Mouse (Mus musculus) R1 (cell line): ENCODE measurements around the gene Xpo4.

Experiments used
- DNase-seq: peaks from one replicate; pipeline ENCODE4 v3.0.0-alpha.2; 2018; ENCODE audit warnings: low read depth, low spot score

Gene Xpo4

DNA sequence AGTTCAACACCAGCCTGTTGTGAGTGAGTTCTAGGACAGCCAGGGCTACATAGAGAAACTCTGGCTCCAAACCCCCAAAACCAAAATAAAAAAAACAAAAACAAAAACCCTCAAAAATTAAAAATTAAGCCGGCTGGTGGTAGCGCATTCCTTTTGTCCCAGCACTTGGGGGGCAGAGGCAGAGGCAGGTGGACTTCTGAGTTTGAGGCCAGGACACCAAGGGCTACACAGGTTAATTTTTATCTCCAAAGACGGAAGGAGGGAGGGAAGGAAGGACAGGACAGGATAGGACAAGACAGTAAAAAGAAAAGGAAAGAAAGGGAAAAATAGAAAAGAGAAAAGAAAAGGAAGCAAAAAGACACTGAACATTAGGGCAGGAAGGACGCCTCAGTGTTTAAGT is 17.5 kb upstream of the Xpo4 start:
- no peak for DNase-seq

DNA sequence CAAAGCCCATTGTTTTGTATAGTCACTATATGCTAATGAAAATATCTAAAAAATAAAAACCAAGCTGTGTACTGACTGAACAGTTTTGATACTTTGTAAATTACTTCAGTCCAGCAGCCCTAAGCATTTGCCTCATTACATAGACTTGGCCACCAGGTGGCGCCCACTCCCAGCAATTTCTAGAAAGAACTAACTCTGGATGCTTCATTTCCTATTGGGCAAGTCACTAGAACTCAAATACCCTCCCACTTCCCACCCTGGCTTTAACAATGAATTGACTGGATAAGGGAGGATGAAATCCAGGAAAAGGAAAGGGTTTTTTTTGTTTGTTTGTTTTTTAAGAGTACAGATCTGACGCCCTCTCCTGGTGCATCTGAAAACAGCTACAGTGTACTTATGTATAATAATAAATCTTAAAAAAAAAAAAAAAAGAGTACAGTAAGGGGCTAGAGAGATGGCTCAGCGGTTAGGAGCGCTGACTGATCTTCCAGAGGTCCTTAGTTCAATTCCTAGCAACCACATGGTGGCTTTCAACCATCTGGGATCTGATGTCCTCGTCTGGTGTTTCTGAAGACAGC is 14.8 kb upstream of the Xpo4 start:
- DNase-seq: peak; percentile 91

DNA sequence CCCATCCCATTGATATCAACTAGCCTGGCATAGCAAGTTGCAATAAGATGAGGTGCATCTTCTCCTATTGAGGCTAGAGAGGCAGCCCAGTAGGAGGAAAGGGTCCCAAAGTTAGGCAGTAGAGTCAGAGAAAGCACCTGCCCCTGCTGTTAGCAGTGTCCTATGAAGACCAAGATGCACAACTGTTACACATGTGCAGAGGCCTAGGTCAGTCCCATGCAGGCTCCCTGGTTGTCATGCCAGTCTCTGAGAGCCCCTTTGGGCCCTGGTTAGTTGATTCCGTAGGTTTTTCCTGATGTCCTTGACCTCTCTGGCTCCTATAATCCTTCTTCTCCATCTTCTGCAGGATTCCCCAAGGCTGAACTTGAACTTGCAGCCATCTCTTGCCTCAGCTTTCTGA is 14.3 kb upstream of the Xpo4 start:
- no peak for DNase-seq

DNA sequence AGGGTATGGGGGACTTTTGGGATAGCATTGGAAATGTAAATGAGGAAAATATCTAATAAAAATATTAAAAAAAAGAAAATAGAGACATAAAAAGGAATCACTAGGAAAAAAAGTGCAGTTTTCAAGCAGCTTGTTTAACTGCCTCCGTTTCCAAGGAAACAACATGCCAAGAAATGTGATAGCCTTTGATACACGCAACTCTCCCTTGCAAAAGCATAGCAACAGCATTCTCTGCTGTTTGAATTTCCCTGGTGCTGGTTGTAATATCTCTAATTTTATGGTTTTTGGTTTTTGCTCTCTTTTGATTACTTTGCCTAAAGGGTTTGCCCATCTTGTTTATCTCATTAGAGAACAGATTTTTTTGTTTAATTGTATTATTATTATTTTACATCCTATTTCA is 10.3 kb upstream of the Xpo4 start:
- DNase-seq: no peak

DNA sequence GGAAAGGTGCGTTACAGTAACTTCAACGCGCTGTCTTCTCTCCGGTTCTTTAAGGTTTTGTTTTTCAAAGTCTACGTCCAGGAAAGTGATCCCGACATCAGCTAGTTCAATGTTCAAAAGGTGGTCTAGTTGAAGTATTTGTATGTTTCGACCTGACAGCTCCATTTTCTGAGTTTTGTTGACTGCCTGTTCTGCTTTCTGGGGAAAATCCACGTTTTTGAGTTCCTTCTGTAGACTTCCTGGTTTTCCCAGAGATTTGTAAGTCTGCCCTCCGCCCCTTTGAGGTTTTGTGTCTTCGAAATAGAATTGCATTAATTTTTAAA is 359 bp upstream of the Xpo4 start:
- no peak for DNase-seq

DNA sequence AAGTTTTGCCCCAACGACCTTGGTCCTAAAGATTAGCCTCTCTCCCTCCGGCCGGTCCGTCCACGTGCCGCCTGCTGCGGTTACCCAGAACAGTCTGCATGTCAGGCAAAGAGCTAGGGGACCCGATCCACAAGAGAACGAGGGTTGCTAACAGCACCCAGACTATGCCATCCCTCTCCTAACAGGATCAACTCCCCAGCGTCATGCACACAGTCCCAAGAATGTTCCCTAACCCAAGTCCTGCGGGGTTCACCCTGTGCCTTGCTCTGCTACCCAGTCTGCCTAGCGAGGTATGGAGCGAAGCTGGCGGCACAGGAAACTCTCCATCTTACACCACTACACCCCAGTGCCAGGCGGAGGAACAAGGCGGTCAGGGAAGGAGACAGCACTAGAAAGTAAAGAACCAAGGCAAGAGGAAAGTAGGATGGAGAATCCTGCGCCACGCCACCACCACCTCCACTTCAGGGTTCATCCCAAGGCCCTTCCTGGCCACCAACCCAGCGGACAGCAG is 864 bp downstream of the Xpo4 start:
- DNase-seq: peak; percentile 66

DNA sequence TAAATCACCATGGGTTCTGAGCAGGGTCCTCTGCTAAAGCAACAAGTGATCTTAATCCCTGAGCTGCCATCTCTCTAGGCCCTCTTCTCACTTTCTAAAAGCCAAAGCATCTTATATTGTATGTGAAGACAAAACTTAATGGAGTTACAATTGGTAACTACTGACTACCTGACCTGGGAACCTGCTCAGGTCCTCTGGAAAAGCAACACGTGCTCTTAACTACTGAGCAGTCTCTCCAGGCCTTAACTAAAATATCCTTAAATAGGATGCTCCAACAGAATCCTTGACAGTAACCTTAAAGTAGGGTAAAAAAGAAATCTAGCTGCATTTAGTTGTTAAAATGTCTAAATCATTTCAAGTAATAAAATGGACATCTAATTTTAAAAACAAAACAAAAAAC is 1.6 kb downstream of the Xpo4 start:
- no peak for DNase-seq

DNA sequence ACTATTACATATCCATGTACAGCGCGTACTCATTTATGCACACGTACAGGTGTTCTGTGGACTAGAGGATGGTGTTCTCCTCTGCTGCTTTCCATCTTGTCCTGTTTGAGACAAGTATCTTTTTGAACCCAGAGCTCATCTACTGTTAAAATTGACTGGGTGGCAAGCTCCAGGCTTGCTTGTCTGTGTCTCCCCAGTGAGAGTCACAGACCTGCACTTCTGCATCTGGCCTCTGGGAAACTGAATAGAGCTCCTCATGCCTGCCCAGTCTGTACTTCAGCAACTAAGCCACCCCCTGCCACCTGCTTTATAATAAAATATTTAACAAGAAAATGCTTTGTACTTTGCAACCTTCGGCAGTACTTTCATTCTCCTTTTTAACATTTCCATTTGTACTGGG is 6.9 kb downstream of the Xpo4 start:
- DNase-seq: peak; percentile 67

DNA sequence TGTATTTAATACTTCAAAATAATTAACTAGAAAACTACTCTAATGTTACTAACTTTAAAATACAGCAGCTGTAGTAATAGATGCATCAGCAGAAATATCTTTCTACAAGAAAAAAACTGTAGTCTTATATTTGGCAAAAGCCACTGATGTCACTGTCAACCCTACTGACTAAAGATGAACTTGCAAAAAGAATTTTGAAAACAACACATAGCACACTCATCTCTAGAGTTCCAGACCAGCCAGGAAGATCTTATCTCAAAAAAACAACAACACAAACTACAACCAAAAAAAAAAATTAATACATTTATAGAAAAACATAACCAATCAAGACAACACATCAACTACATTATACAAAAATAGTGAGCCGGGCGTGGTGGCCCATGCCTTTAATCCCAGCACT is 7.7 kb downstream of the Xpo4 start:
- DNase-seq: no peak

DNA sequence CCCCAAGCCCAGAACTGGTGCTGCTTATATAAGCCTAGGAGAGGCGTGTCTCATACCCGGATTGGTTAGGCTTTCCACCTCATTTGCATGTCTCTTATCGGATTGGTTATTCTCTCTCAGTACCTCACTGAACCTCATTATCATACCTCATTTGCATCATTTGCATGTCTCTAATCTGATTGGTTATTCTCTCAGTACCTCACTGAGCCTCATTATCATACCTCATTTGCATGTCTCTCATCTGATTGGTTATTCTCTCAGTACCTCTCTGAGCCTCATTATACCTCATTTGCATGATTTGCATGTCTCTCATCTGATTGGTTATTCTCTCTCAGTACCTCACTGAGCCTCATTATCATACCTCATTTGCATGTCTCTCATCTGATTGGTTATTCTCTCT is 8.7 kb downstream of the Xpo4 start:
- peak; percentile 92 for DNase-seq

DNA sequence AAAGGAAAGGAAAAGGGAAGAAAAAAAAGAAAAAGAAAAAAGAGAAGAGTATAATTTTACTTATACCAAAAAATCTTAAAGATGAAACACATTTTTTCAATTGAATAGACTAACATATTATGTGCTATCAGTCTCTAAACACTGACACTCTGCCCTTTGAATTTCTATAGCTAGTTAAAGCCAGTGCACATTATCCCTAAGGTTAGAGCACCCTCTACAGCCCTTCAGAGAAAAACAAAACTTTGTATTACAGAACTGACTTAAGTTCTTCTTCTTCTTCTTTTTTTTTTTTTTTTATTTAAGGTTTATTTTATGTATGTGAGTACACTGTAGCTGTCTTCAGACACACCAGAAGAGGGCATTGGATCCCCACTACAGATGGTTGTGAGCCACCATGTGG is 15.7 kb downstream of the Xpo4 start:
- DNase-seq: no peak

DNA sequence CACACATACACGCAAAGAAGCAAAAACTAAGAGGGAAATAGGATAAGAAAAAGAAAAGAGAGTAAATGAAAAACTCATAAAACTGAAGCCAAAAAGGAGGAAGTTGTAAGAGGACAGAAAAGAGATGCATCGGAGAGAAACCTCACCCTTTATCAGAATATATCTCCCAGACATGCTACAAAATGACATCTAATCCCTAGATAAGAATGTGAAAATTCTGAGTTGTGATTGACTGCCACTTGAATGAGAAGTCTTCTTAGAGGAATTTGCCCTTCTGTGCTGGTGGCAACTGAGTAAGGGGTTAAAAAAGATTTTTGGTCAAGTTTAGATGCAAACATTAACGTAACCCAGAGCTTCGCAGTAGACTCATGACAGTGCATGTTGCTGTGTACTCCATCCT is 19.1 kb downstream of the Xpo4 start:
- no peak for DNase-seq

DNA sequence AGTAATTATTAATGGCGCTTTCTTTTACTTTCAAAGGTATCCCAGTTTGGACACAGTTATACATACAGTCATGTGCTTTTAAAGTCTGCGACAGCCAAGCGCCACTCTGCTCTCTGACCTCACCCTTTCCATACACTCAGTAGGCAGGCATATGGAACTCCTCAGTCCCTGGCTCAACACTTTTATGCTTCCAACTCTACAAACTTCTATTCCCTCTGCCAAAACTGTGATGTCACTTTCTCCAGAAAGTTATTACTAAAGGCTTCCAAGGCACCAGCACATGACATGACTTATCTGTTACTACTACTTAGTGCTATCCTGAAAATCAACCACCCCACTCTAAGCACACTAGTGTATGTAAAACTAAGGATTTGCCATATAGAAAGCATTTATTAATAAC is 26.1 kb downstream of the Xpo4 start:
- DNase-seq: no peak

DNA sequence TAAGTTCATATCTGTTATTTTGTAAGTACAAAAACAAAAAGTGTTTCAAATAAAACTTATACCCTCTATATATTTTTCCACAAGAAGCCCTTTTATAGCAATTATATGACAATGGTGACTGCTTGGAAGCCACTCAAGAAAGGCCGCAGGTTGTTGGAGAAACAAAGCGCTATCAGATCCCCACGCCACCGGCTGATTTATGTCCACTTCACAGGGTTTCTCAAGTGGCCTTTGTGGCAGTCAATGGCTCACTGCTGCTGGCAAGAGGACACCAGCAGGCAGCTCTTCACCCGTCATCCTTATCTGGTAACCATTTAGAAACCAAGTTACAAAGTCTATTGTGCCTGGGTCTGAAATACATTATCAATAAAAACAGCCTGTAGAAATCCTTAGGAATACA is 31.1 kb downstream of the Xpo4 start:
- no peak for DNase-seq

DNA sequence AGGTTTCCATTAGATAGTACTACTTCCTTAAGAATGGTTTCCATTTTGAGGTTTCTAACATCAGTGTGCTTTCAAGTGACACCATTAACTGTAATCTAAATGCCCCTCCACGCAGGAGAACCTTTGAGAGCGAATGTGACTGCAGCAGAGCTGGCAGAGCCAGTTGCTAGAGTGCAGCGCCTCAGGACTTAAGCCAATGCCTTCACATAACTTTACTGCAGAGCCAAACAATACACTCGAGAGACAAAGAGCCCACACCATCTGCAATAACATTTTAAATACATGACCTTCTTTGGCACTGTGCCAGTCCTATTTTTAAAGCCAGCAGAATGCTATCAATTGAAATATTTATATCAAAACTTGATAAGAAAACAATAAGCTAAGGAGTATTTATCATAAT is 35.6 kb downstream of the Xpo4 start:
- DNase-seq: no peak

DNA sequence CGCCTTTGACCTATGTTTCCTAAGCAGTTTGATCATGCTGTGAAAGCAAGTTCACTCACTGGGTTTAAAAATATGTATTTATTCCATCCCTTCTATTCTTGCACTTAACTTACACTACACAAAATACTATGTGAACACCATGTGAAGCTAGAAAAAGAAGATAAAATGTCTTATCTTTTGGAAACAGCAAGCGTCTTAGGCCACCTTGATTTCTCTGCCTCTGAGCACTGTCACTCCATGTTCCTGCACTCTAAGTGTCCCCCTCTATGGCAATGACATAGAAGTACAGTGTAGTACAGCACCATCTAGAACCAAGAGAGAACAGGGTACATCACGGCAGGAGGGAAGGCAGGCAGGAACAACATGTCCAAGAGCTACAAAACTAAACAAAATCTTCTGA is 42.3 kb downstream of the Xpo4 start:
- DNase-seq: no peak

DNA sequence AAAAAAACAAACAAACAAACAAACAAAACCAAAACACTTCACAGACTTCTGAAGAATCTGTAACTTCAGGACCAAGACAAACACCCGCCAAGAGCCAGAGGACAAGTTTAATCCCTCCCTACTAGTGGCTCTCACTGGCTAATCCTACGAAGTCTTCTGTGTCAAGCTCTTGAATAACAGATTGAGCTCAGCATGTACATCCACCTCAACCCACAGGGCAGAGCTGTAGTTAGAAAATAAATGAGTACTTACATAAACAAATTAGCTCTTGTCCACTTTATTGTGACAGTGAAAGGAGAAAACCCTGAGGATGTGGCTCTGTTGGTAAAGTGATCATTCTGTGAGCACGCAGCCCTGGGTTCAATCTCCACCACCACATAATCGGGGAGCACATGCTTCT is 43.5 kb downstream of the Xpo4 start:
- no peak for DNase-seq

DNA sequence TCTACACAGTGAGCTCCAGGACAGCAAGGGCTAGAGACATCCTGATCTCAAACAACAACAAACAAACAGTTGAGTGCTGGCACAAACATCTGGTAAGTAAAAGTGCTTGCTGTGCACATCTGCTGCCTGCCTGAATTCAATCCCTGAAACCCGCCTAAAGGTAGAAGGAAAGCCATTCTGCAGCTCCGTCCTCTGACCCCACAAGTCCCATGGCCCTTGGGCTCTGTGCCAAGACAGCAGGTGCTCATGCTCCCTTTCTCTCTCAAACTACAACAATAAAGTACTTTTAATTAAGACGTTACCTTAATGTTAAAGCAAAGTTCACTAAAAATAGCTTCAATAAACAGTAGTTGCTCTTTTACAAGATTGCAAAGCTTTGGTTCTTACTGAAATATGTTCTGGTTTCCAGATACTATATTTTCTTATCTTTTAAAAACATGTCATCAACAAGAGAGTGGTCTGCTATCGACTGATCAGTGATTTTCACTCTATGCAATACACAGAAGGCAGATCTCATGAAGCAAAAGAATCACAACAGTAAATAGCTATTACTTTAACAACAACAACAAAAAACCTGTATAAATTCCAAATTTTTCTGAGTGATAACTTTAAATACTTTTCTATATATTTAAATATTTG is 44.5 kb downstream of the Xpo4 start:
- no peak for DNase-seq

DNA sequence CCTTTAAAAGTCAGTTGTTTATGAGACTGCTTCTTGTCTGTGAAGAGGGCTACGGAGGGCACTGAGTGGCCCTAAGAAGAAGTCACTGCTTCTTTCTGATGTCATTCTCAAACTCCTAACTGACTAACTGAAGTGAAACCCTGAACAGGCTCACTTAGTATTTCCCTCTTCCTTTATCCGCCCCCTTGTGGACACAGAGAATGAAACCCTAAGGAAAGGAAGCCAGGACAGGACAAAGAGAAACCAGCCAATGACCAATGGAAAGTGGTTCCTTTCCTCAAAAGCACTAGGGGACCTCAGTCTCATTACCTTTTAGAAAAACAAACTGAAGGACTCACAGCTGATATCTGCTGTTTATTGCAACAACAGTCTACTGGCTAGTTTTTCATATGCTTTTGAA is 45.7 kb downstream of the Xpo4 start:
- peak; percentile 89 for DNase-seq

DNA sequence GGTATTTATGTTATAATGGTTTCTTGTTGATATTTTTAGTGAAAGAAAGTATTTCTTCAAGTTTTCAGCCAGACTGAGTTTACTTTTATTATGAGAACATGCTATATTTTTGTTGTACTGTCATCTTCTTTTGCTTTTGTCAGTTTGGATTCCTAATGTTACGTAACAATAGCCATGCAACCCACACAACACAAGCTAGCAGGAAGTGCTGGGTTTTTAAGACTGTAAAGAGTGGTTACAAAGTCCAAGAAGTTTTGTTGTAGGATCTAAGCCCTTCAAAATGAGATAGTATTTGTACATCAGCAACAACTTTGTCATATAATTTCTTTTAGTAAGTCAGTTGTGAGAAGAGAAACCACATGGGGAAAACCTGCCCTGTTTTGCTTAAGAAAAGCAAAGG is 47.6 kb downstream of the Xpo4 start:
- DNase-seq: no peak

DNA sequence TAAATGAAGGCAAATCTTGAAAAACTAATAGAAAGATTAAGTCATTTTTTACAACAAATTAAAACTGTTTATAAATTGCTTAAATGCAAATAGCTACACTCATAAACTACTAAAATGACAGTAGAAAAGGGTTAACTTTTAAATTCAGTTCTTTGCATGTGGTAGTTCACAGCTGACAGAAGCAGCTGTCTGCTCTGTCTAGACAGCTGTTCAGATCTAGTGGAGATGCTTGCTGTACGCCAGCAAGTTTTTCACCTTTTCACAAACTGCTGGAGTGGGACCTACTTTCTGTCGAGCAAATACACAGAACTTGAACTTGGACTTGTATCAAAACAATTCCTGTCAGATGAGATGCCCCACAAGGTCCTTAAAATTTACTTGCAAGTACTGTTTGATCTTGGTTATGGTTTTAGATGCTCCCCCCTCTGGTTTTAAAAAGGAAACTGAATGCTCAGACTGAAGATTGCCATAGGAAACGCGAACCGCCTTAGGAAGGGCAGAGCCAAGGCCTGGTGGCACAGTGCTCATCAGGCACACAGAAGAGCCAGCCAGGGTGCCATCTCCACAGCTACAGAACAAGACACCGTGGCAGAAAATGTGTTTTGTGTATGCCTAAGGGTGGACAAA is 48.8 kb downstream of the Xpo4 start:
- DNase-seq: no peak

DNA sequence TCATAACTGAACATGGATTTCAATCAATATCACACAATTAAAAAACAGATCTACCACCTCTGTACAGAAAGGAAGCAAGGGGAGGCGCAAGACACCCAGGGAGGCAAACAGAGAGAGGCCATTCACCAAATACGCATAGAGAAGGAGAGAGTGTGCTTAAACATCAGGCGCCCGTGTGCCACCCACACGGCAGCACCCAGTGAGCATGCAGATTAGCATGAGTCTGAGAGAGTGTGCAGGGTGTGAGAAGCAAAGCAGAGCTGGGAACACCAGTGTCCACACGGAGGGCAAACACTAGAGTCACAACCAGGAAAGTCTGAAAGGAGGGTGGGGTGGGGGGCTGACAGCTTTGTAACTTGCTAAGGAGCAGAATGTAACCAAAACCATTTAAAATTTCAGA is 49.4 kb downstream of the Xpo4 start:
- DNase-seq: no peak

DNA sequence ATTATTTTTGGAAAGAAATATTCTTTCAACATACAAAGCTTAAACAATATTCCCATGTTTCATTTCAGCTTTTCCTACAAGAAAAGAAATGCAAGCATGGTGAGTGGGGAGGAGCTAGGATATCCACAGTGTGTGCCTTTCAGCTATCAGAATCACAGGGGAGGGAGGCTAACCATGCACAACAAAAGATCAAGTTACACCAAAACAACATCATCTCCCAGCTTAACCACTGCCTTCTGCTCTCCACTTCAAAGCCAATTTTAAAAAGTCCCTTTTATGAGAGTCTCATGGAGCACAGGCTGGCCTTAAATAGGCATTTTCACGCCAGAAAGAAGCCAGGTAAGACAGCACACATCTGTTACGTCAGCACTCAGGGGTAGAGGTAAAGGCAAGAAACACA is 54.2 kb downstream of the Xpo4 start:
- DNase-seq: no peak
